Mouse (Mus musculus) c-Kit-positive CD71-positive TER-119-negative erythroid progenitor cells, embryonic 14.5 days (primary cell): ENCODE results near the gene Car14.
A peak's percentile ranks its signal among the peaks of the same experiment; 100 is the strongest.
"Not testable (repeated sequence)": the region's sequence is repeated elsewhere in the genome, so short reads cannot be mapped to it uniquely, and the experiment has no call there.

Experiments used
- DNase-seq: peaks from one replicate; pipeline ENCODE4 v3.0.0-alpha.2; 2013; ENCODE audit warnings: low read depth

Car14 gene

GRCm38 (mm10) chr3:95925087-95925486, 20.6 kb upstream of the Car14 start:
- no peak for DNase-seq

GRCm38 (mm10) chr3:95924185-95924584, 19.7 kb upstream of the Car14 start:
- DNase-seq, result no peak

- DNase-seq, result not testable (repeated sequence)
Observed at GRCm38 (mm10) chr3:95923429-95923828, 18.9 kb upstream of the Car14 start.

GRCm38 (mm10) chr3:95920532-95920931, 16.0 kb upstream of the Car14 start:
- not testable (repeated sequence) for DNase-seq

GRCm38 (mm10) chr3:95916760-95917159, 12.3 kb upstream of the Car14 start:
- DNase-seq, result no peak

GRCm38 (mm10) chr3:95914706-95915105, 10.2 kb upstream of the Car14 start:
- DNase-seq, result no peak

GRCm38 (mm10) chr3:95907613-95908012, 3.1 kb upstream of the Car14 start:
- DNase-seq, result no peak

GRCm38 (mm10) chr3:95906860-95907259, 2.4 kb upstream of the Car14 start:
- DNase-seq, result no peak

- peak; percentile 48 for DNase-seq
Observed at GRCm38 (mm10) chr3:95905940-95906492, 1.5 kb upstream of the Car14 start.

GRCm38 (mm10) chr3:95905146-95905939, 852 bp upstream of the Car14 start:
- DNase-seq, result no peak

GRCm38 (mm10) chr3:95903753-95904502, 563 bp downstream of the Car14 start:
- DNase-seq, result no peak

- no peak for DNase-seq
Observed at GRCm38 (mm10) chr3:95902643-95903042, 1.8 kb downstream of the Car14 start.

GRCm38 (mm10) chr3:95902373-95902625, 2.2 kb downstream of the Car14 start:
- DNase-seq, result no peak

GRCm38 (mm10) chr3:95901616-95902372, 2.7 kb downstream of the Car14 start:
- no peak for DNase-seq

GRCm38 (mm10) chr3:95899800-95900524, 4.5 kb downstream of the Car14 start:
- no peak for DNase-seq

GRCm38 (mm10) chr3:95895501-95895900, 9.0 kb downstream of the Car14 start:
- not testable (repeated sequence) for DNase-seq

GRCm38 (mm10) chr3:95894317-95895160, 10.0 kb downstream of the Car14 start:
- DNase-seq, result no peak

- peak; percentile 95 for DNase-seq
Observed at GRCm38 (mm10) chr3:95893606-95894316, 10.7 kb downstream of the Car14 start, which contains the start of gene Aph1a. Gene Aph1a (plus strand): TSS chr3:95893969.

- DNase-seq, result no peak
Observed at GRCm38 (mm10) chr3:95893126-95893525, 11.4 kb downstream of the Car14 start.
